Mouse (Mus musculus) heart, embryonic 13.5 days (tissue): ENCODE measurements around the gene Comtd1. TPM values are rescaled to one million over a fixed set of nuclear protein-coding genes. Genes with fewer than 3 reads are reported as not detected.
A peak's percentile ranks its signal among the peaks of the same experiment; 100 is the strongest.

Experiments
- ATAC-seq: fragments of 200-750 bp; cut with Nextera tagmentation; 2 replicates; pipeline ENCODE4 v1.8.0; 2017; ENCODE audit warnings: moderate TSS enrichment; ENCODE audit not compliant: insufficient number of reproducible peaks, low FRiP score, low TSS enrichment; ENCODE audit errors: extremely low read depth
- H3K27ac ChIP-seq: fragments of 300-500 bp; sonication (generic); replicated peaks from 2 replicates; pipeline ENCODE4 v1.5.1; 2015; ENCODE audit warnings: moderate library complexity, mild to moderate bottlenecking, inconsistent platforms
- H3K27me3 ChIP-seq: fragments of 300-500 bp; sonication (generic); replicated peaks from 2 replicates; pipeline ENCODE4 v1.6.1; 2015; ENCODE audit warnings: mild to moderate bottlenecking, inconsistent platforms
- H3K36me3 ChIP-seq: fragments of 300-500 bp; sonication (generic); 2 replicates; pipeline ENCODE4 v1.6.1; 2015; ENCODE audit warnings: mild to moderate bottlenecking, inconsistent platforms
- H3K4me1 ChIP-seq: fragments of 300-500 bp; sonication (generic); 2 replicates; pipeline ENCODE4 v1.6.1; 2015; ENCODE audit warnings: inconsistent platforms
- H3K4me2 ChIP-seq: fragments of 300-500 bp; sonication (generic); 2 replicates; pipeline ENCODE4 v1.6.1; 2015; ENCODE audit warnings: inconsistent platforms, mild to moderate bottlenecking, moderate library complexity
- H3K4me3 ChIP-seq: fragments of 300-500 bp; sonication (generic); 2 replicates; pipeline ENCODE4 v1.5.1; 2015; ENCODE audit warnings: moderate library complexity, mild to moderate bottlenecking, inconsistent platforms
- H3K9ac ChIP-seq: fragments of 300-500 bp; sonication (generic); 2 replicates; pipeline ENCODE4 v1.6.1; 2015; ENCODE audit warnings: inconsistent platforms, mild to moderate bottlenecking, moderate library complexity
- H3K9me3 ChIP-seq: fragments of 300-500 bp; sonication (generic); 2 replicates; pipeline ENCODE4 v1.6.1; 2016; ENCODE audit warnings: inconsistent platforms
- WGBS: fragments of 180-500 bp; shearing (Covaris S2); methylation state at CpG from one replicate; pipeline ENCODE4 v1.1.7; 2015; ENCODE audit warnings: mixed read lengths; 5-methylcytosine and 5-hydroxymethylcytosine counted together
- polyA plus RNA-seq: library from polyadenylated mRNA; unstranded; fragments of >200 nt; fragmentation: Nextera tagmentation; extraction: Ambion mirVana; gene quantifications from 2 replicates; pipeline ENCODE4 v1.2.1, GENCODE M21; 2015

Comtd1 gene
- polyA plus RNA-seq, 1 experiment from 2014 or later: 36.7 TPM

DNA sequence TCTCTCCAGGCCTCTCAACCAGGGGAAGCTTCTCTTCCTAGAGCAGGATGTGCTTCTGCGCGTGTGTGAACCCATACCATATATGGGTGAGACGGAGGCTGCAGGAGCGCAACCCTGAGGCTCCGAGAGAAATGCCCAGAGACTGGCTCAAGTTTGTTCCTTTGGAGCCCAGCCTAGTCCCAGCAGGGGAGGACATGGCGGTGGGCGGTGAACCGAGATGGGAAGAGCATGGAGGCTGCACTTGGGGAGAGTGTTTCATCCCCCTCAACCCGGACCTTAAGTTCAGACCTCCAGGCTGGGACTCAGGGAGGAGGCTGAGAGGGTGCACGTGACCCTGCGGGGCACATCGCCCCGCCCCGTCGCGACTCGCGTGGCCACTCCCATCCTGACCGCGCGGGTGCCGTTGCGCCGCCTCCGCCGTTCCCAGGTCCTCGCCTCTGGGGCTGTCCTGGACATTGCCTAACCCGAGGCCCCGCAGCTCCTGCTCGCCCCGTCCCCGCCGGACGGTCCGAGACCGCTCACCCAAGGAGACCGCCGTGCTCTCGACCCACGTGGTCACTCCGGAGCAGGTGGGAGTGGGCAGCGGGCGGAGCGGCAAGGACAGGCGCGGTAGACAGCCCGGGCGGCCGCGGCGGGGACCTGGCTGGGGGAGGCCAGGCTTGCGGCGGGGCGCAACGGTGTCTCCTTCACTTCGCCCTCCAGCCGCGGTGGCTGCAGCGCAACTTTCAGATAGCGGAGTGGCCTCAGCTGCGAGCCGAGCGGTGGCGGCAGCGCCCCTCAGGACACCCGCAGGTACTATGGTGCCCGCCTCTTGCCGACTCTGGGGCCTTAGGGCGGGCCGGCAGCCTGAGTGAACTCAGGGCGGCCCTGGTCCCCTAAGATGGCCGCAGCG is 17.7 kb downstream of the Comtd1 start:
- H3K4me2 ChIP-seq: peak overlapping the region; percentile 83
- peaks cover 35% of the 10 kb centered on the region for H3K36me3 ChIP-seq
- WGBS: under 1% methylated on average over 72 of the region's 73 CpGs
- peak overlapping the region; percentile 99 for H3K9ac ChIP-seq
- peak overlapping the region; percentile 99 for H3K27ac ChIP-seq
- no peaks in the 10 kb centered on the region for H3K27me3 ChIP-seq
- ATAC-seq: peak; percentile 97
- H3K4me3 ChIP-seq: peak overlapping the region; percentile 91
- H3K9me3 ChIP-seq: no peaks in the 10 kb centered on the region
- peaks cover 58% of the 10 kb centered on the region for H3K4me1 ChIP-seq

DNA sequence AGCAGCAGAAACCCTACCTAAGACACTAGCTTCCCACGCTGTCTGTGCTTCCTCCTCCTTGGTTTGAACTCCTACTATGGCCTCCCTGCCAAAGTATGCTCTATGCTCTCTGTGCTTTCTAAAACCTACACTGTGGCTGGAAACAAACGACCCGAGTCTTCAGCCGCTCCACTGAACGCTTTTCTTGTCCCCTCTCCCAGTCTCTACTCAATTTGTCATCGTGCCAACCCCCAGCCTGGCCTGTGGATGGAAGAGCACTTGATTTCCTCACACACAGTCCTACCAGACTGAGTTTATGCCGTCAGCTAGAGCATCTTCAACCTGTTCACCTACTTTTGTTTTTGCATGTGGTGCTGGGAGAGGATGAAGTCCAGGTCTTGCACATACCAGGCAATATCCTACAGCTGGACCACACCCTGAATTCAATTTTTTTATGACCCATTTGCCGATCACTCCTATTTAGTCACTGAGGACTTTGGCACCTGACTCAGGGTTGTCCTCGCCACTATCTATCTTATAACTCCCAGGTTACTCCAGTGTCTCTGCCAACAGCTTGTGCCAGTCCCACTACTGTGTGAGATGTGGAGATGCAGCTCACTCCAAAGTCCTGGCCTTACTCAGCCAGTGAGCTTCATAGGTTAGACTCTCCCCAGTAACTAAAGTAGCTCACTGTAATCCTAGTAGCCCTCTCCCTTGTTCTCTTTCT is 22.8 kb downstream of the Comtd1 start:
- WGBS: 72% methylated on average over 9 of the region's 9 CpGs
- no peak for ATAC-seq
- Histone ChIP-seq H3K4me1 (peaks cover 66% of the 10 kb centered on the region), H3K4me2 (no peak overlapping the region), H3K27ac (peak overlapping the region; percentile 60; the same call in 1 of the 2 replicates), H3K27me3 (no peaks in the 10 kb centered on the region), H3K9ac (no peak overlapping the region), H3K4me3 (no peak overlapping the region), H3K36me3 (no peaks in the 10 kb centered on the region), H3K9me3 (no peaks in the 10 kb centered on the region)

DNA sequence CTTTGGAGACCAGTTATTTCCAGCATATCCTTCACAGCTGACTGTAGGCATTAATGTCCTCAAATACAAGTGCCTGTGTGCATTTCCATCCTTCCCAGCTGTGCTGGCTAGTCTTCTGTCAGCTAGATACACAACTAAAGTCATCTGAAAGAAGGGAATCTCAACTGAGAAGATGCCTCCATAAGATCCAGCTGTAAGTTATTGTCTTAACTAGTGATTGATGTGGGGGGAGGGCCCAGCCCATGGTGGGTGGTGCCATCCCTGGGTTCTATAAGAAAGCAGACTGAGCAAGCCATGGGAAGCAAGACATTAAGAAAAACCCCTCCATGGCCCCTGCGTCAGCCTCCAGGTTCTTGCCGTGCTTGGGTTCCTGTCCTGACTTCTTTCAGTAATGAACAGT is 23.8 kb downstream of the Comtd1 start, which contains the start of gene Vdac2:
Vdac2 (plus strand) TSS at position 301 of the 400 bp plus-strand sequence.
- Histone ChIP-seq H3K27ac (peak within 1 kb of the TSS; percentile 95), H3K9ac (peak within 1 kb of the TSS; percentile 53), H3K4me3 (no peak within 1 kb of the TSS), H3K4me2 (peak within 1 kb of the TSS; percentile 41; the same call in 1 of the 2 replicates), H3K27me3 (no peaks in the 10 kb centered on the region), H3K9me3 (no peaks in the 10 kb centered on the region), H3K36me3 (no peaks in the 10 kb centered on the region), H3K4me1 (peaks cover 58% of the 10 kb centered on the region)
- ATAC-seq: no peak
- 76% methylated on average over 2 of the region's 2 CpGs for WGBS

DNA sequence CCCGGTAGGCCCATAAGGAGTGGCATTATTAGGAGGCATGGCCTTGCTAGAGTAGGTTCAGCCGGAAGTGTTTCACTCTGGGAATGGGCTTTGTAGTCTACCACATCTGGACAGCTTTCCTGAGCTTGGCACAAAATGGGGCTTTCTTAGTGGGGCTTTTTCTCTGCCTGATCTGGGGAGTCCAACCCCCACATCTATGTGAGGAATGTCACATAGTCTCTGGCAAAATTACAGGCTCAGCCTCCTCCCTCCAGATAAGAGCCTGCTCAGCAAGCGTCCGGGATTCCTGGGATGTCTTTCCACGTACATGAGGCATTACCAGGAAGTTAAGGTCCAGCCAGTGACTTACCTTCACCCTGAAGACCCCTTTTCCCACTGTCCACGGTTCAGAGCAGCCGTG is 24.9 kb downstream of the Comtd1 start:
- Histone ChIP-seq H3K4me2 (peak overlapping the region; percentile 41; the same call in 1 of the 2 replicates), H3K9me3 (no peaks in the 10 kb centered on the region), H3K4me3 (no peak overlapping the region), H3K36me3 (no peaks in the 10 kb centered on the region), H3K27ac (peak overlapping the region; percentile 95), H3K27me3 (no peaks in the 10 kb centered on the region), H3K9ac (peak overlapping the region; percentile 53), H3K4me1 (peaks cover 52% of the 10 kb centered on the region)
- ATAC-seq: no peak
- 26% methylated on average over 7 of the region's 7 CpGs for WGBS

DNA sequence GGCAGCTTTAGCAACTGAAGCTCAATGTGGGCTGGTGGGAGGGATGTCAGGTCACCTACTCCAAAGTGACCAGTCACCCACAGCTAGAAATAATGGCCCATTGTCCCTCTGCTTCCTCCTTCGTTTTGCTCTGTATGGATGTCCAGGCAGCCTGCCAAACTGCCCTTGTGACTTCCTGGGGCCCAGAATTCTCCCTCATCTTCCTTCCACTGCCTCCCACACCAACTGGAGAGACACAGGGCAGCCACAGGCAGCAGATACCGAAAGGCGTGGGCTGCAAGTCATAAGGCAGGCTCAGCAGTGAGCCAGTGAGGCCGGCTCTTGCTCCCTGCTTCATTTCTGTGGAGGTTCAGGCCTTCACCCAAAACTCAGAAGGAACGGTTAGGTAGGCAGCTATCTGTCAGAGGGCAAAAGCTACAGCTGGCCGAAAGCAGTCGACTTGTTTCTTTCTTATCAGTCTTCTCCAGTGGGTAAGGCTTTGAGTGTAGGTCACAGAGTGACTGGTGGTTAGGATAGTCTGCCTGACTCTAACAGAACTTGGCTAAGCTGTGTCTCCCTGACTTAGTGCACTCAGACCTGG is 25.9 kb downstream of the Comtd1 start:
- H3K36me3 ChIP-seq: no peaks in the 10 kb centered on the region
- peaks cover 52% of the 10 kb centered on the region for H3K4me1 ChIP-seq
- WGBS: 3% methylated on average over 7 of the region's 7 CpGs
- H3K27me3 ChIP-seq: no peaks in the 10 kb centered on the region
- peak overlapping the region; percentile 52; the same call in 1 of the 2 replicates for H3K9ac ChIP-seq
- ATAC-seq: peak; percentile 29; the same call in 1 of the 2 replicates
- peak overlapping the region; percentile 41 for H3K4me2 ChIP-seq
- H3K9me3 ChIP-seq: no peaks in the 10 kb centered on the region
- peak overlapping the region; percentile 95 for H3K27ac ChIP-seq
- no peak overlapping the region for H3K4me3 ChIP-seq

DNA sequence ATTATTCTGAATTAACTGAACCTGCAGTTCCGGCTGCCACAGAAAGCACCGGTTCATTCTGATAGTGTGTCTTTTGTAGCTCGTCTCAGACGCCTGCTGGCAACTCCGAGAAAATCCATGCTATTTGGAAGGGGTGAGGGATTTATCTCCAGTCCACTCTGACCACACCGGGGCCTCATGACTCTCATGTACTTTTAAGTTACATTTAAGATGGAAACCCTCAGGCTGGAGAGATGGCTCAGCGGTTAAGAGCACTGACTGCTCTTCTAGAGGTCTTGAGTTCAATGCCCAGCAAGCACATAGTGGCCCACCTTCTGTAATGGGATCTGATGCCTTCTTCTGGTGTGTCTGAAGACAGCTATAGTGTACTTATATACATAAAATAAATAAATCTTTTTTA is 26.5 kb downstream of the Comtd1 start:
- Histone ChIP-seq H3K9ac (peak overlapping the region; percentile 21; the same call in 1 of the 2 replicates), H3K4me3 (no peak overlapping the region), H3K4me2 (peak overlapping the region; percentile 41; the same call in 1 of the 2 replicates), H3K36me3 (no peaks in the 10 kb centered on the region), H3K9me3 (no peaks in the 10 kb centered on the region), H3K27me3 (no peaks in the 10 kb centered on the region), H3K27ac (peak overlapping the region; percentile 95), H3K4me1 (peaks cover 52% of the 10 kb centered on the region)
- no peak for ATAC-seq
- WGBS: 35% methylated on average over 7 of the region's 7 CpGs

DNA sequence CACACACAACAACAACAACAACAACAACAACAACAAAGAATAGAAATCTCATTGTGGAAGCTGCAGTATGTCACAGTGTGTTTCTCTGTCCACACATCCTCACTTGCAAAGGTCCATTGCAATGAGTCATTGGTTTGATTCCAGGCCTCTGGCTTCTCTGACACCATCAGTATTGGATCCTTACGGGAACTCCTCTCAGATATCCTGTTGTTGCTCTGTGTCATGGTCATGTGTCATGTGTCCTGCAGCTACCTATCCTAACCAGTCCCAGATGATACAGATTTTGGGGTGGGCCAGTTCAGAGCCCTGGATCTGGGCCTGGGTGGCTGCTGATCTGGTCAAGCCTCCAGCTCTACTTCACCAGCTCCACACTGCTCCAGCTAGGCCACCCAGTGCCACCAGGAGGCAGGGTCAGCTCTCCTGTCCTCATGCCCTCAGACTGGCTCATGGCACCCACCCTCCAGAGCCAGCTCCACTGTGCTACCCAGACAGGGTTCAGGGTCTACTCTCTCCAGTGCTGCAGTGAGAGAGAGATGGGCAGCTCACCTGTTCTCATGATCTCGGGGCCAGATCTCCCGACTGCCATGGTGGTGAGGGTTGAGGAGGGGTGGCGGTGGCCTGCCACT is 27.8 kb downstream of the Comtd1 start:
- H3K9me3 ChIP-seq: no peaks in the 10 kb centered on the region
- H3K9ac ChIP-seq: no peak overlapping the region
- no peaks in the 10 kb centered on the region for H3K36me3 ChIP-seq
- H3K4me1 ChIP-seq: peaks cover 50% of the 10 kb centered on the region
- WGBS: 84% methylated on average over 4 of the region's 4 CpGs
- 0 out of 2 replicates have a peak overlapping the region, but pooled peaks have one; percentile 95 for H3K27ac ChIP-seq
- H3K27me3 ChIP-seq: no peaks in the 10 kb centered on the region
- no peak for ATAC-seq
- H3K4me3 ChIP-seq: no peak overlapping the region
- no peak overlapping the region for H3K4me2 ChIP-seq

DNA sequence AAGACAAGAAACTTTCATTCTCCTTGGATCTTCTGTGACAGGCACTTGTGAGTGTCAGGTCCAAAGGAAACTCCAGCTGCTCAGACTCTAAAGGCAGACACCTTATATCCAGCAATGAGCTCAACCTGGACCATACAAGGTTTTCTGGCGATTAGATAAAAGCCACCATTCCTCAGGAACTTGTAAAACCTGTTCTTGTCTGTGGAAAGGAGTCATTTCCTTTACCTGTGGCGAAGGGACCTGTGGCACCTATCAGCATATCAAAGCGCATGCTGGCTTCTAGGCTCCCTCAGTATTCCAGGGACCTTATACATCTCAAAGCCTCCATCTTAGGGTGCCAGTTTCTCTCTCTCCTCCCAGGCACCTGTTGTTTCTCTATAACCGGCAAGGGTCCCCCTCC is 31.3 kb downstream of the Comtd1 start:
- Histone ChIP-seq H3K27me3 (no peaks in the 10 kb centered on the region), H3K4me2 (no peak overlapping the region), H3K4me1 (peaks cover 30% of the 10 kb centered on the region), H3K36me3 (no peaks in the 10 kb centered on the region), H3K27ac (no peak overlapping the region), H3K9ac (no peak overlapping the region), H3K4me3 (no peak overlapping the region), H3K9me3 (no peaks in the 10 kb centered on the region)
- WGBS: 54% methylated on average over 4 of the region's 4 CpGs
- no peak for ATAC-seq

DNA sequence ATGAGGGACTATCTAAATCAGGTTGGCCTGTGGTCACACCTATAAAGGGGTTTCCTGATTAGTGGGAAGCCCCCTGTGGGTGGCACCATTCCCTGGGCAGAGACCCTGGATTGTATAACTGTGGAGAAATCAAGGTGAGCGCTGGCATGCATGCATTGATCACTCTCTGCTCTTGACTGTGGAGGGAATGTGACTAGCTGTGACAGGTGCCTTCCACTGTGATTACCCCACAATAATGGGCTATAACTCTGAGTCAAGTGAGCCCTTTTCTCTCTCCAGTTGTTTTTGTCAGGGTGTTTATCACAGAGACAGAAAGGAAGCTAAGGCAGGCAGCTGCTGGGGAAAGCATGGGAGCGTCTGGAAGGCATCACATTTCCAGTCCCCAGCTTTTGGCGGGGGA is 32.5 kb downstream of the Comtd1 start:
- peak overlapping the region; percentile 32; the same call in 1 of the 2 replicates for H3K27ac ChIP-seq

DNA sequence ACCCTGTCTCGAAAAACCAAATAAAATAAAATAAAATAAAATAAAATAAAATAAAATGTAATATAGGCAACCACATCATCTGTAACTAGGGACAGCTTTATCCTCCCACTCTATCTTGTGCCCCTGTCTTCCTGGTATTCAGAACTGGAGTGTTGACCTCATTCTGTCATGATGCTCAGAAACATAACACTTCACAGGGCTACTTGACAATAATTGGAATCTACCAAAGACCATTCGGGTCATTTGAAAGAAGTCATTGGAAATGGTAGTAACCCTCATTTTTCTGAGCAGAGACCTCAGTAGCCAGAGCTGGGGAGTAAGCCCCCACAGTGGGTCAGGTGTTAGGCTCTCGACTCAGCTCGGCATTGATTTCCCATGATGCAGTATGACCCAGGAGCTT is 34.2 kb downstream of the Comtd1 start:
- Histone ChIP-seq H3K27ac (no peak overlapping the region), H3K36me3 (no peaks in the 10 kb centered on the region), H3K4me3 (no peak overlapping the region), H3K27me3 (no peaks in the 10 kb centered on the region), H3K4me1 (peaks cover 35% of the 10 kb centered on the region), H3K9me3 (no peaks in the 10 kb centered on the region), H3K4me2 (no peak overlapping the region), H3K9ac (no peak overlapping the region)
- ATAC-seq: no peak
- WGBS: 89% methylated on average over 4 of the region's 4 CpGs

More for the DNA sequence above, 32.5 kb downstream of the Comtd1 start:
- Histone ChIP-seq H3K4me2 (no peak overlapping the region), H3K9ac (no peak overlapping the region), H3K27me3 (no peaks in the 10 kb centered on the region), H3K4me3 (no peak overlapping the region), H3K9me3 (no peaks in the 10 kb centered on the region), H3K4me1 (peaks cover 35% of the 10 kb centered on the region), H3K36me3 (no peaks in the 10 kb centered on the region)
- ATAC-seq: no peak
- WGBS: 59% methylated on average over 3 of the region's 3 CpGs

DNA sequence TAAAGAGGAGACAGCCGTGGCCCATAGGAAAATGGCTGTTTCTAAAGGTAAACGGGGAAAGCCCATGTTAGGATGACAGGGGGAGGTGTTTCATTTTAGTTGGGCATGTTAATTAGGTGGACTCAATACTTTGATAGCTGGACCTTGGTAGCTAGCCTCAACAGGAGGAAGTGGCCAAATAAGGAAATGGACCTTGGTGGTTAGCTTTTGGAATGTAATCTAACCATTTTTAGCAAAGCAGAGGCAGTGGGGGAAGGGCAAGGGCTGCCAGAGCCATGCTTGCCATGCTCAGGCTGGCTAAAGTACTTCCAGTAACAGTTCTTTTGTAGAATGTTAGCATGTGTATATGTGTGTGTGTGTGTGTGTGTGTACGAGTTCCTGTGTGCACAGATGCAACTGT is 34.9 kb downstream of the Comtd1 start:
- peaks cover 35% of the 10 kb centered on the region for H3K4me1 ChIP-seq
- no peak overlapping the region for H3K4me3 ChIP-seq
- no peak overlapping the region for H3K9ac ChIP-seq
- 0 out of 2 replicates have a peak overlapping the region, but pooled peaks have one; percentile 28 for H3K27ac ChIP-seq
- no peak overlapping the region for H3K4me2 ChIP-seq
- no peaks in the 10 kb centered on the region for H3K9me3 ChIP-seq
- ATAC-seq: no peak
- no peaks in the 10 kb centered on the region for H3K27me3 ChIP-seq
- WGBS: 72% methylated on average over 3 of the region's 3 CpGs
- H3K36me3 ChIP-seq: no peaks in the 10 kb centered on the region
